Mouse (Mus musculus) lung, embryonic 14.5 days (tissue): Measurements from ENCODE around the gene Pop5. TPM values are rescaled to one million over a fixed set of nuclear protein-coding genes. Genes with fewer than 3 reads are reported as not detected.

Experiments
- ATAC-seq: fragments of 200-750 bp; cut with Nextera tagmentation; 2 replicates; pipeline ENCODE4 v1.8.0; 2017; ENCODE audit warnings: mild to moderate bottlenecking, moderate TSS enrichment, moderate library complexity; ENCODE audit not compliant: insufficient read depth
- DNase-seq: peaks from one replicate; pipeline ENCODE4 v3.0.0-alpha.2; 2015
- H3K27ac ChIP-seq: fragments of 300-500 bp; sonication (generic); 2 replicates; pipeline ENCODE4 v1.5.1; 2014; ENCODE audit warnings: low read depth, mild to moderate bottlenecking, moderate library complexity
- H3K27me3 ChIP-seq: fragments of 300-500 bp; sonication (generic); 2 replicates; pipeline ENCODE4 v1.6.1; 2014; ENCODE audit warnings: low read length, control low read depth; ENCODE audit not compliant: insufficient read depth
- H3K36me3 ChIP-seq: fragments of 300-500 bp; sonication (generic); 2 replicates; pipeline ENCODE4 v1.6.1; 2014; ENCODE audit warnings: control low read depth; ENCODE audit not compliant: insufficient read depth
- H3K4me1 ChIP-seq: fragments of 300-500 bp; sonication (generic); 2 replicates; pipeline ENCODE4 v1.6.1; 2014; ENCODE audit warnings: antibody characterized with exemption, control low read depth; ENCODE audit not compliant: insufficient read depth
- H3K4me2 ChIP-seq: fragments of 300-500 bp; sonication (generic); 2 replicates; pipeline ENCODE4 v1.6.1; 2014; ENCODE audit warnings: mild to moderate bottlenecking
- H3K4me3 ChIP-seq: fragments of 300-500 bp; sonication (generic); 2 replicates; pipeline ENCODE4 v1.5.1; 2014; ENCODE audit warnings: low read depth, low read length
- H3K9ac ChIP-seq: fragments of 300-500 bp; sonication (generic); 2 replicates; pipeline ENCODE4 v1.6.1; 2014
- H3K9me3 ChIP-seq: fragments of 300-500 bp; sonication (generic); 2 replicates; pipeline ENCODE4 v1.6.1; 2016; ENCODE audit warnings: low read depth, low read length, control low read depth
- CTCF ChIP-seq: IDR thresholded peaks from 2 replicates; pipeline ENCODE4 v1.5.1; 2016; ENCODE audit warnings: antibody characterized with exemption, low read depth
- WGBS: fragments of 180-500 bp; shearing (Covaris S2); extraction: QIAGEN DNeasy Blood & Tissue Kit; methylation state at CpG from one replicate; pipeline ENCODE4 v1.1.7; 2014; 5-methylcytosine and 5-hydroxymethylcytosine counted together
- polyA plus RNA-seq: library from polyadenylated mRNA; unstranded; fragments of >200 nt; fragmentation: Nextera tagmentation; extraction: Ambion mirVana; gene quantifications from 2 replicates; pipeline ENCODE4 v1.2.1, GENCODE M21; 2014

Gene Pop5
- polyA plus RNA-seq, 1 experiment from 2014 or later = 111 TPM

DNA sequence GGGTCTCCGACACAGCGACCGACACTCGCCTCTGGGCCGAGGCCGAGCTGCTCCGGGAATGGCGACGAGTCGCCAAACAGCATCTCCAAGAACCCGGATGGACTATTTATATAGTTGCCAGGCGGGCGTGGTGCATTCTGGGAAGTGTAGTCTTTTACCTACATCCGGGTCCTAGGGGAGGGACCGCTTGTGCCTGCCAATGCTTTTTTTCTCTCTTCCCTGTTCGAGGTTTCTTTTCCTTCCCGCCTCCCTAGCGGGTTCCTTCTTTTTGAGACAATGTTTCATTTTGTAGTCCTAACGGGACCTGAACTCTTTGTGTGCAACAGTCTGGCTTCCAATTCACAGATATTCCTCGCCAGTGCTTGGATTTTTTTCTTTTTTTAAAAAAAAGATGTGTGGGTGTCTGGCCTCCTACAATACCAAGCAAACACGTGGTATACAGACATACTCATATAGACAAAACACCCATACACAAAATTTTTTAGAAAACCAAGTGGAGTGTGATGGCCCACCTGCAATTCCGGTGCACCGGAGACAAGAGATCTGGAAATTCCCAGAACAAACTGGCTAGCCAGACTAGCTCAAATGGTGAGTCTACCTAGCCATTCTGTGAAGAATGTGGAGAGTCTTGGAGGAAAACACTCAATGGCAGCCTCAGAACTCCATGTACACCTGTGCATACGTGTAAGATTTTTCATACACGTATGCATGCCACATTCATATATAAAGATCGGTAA lies 37.3 kb downstream of the Pop5 start, which contains the start of gene Rnf10:
Rnf10 (minus strand) TSS at position 87 of the 737 bp plus-strand sequence.
- Histone ChIP-seq H3K4me1 (no peaks in the 10 kb centered on the region; the same call in 1 of the 2 replicates), H3K4me2 (peak within 1 kb of the TSS; percentile 82), H3K9ac (peak within 1 kb of the TSS; percentile 96), H3K27me3 (no peaks in the 10 kb centered on the region), H3K36me3 (peaks cover 12% of the 10 kb centered on the region; the same call in 1 of the 2 replicates), H3K27ac (peak within 1 kb of the TSS; percentile 82), H3K4me3 (peak within 1 kb of the TSS; percentile 98), H3K9me3 (no peaks in the 10 kb centered on the region)
- DNase-seq (peak; percentile 99), ATAC-seq (peak; percentile 91)
- WGBS = 11% methylated on average over 26 of the region's 26 CpGs
- no peak for TF ChIP-seq CTCF

DNA sequence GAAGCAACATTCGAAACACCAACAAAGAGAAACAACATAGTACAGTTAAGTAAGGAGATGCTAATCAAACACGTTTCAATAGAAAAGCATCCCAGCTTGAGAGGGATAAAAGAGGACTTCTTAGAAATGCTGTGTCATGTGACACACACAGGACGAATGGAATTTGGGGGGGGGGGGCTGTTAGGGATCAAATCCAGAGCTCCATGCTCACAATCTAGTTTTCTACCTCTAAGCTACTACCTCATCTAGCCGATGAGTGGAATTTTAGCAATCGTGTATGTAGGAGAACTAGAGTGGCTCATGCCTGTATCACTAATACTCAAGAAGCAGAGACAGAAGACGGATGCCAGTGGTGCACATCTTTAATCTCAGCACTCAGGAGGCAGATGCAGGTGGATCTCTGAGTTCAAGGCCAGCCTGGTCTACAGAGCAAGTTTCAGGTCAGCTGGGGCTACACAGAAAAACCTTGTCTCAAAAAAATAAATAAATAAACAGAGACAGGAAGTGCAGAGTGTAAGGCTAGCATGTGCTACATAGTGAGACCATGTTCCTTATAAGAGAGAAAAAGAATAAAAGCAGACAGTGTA lies 38.0 kb downstream of the Pop5 start:
- Histone ChIP-seq H3K36me3 (0 out of 2 replicates have a peak, but pooled peaks cover 6% of the 10 kb centered on the region), H3K4me1 (no peaks in the 10 kb centered on the region; the same call in 1 of the 2 replicates), H3K4me3 (no peak overlapping the region; the same call in 1 of the 2 replicates), H3K4me2 (peak overlapping the region; percentile 82), H3K27ac (peak overlapping the region; percentile 74; the same call in 1 of the 2 replicates), H3K27me3 (no peaks in the 10 kb centered on the region), H3K9me3 (no peaks in the 10 kb centered on the region), H3K9ac (peak overlapping the region; percentile 96; the same call in 1 of the 2 replicates)
- no peak for TF ChIP-seq CTCF
- 67% methylated on average over 6 of the region's 6 CpGs for WGBS
- DNase-seq (no peak), ATAC-seq (no peak)

DNA sequence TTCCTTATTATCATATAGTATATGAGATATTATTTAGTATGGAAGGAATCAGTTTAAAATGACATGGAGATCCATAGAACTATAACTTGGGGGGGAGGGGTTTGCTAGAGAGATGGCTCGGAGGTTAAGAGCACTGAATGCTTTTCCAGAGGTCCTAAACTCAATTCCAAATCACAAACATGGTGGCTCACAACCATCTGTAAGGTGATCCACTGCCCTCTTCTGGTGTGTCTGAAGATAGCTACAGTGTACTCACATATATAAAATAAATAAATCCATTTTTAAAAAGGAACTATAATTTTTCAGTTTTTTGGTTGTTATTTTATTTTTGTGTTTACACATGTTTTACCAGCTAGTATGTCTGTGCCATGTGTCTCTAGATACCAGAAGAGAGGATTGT lies 38.7 kb downstream of the Pop5 start:
- Histone ChIP-seq H3K36me3 (0 out of 2 replicates have a peak, but pooled peaks cover 3% of the 10 kb centered on the region), H3K9ac (no peak overlapping the region), H3K4me3 (no peak overlapping the region), H3K4me1 (no peaks in the 10 kb centered on the region; the same call in none of the 2 replicates), H3K27ac (no peak overlapping the region), H3K4me2 (no peak overlapping the region), H3K9me3 (no peaks in the 10 kb centered on the region), H3K27me3 (no peaks in the 10 kb centered on the region)
- 78% methylated on average over 1 of the region's 1 CpGs for WGBS
- ATAC-seq (no peak), DNase-seq (no peak)
- TF ChIP-seq CTCF = peak; percentile 18; the same call in 1 of the 2 replicates

DNA sequence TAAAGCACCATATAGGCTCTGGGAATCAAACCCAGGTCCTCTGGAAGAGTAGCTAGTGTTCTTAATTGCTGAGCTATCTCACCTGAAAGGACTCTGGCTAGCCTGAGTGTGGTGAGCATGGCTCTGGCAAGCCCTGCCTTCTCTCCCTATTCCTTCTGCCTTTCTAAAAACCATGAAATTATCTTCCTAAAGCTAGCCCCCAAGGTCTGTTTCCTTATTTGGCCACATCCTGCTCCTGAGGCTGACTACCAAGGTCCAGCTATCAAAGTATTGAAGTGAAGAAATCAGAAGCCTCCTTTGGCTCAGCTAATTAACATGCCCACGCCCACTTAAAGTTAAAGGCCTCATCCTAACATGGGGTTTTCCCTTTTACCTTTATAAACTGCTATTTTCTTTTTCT lies 39.1 kb downstream of the Pop5 start:
- no peak for ATAC-seq
- DNase-seq = no peak
- H3K9me3 ChIP-seq = no peaks in the 10 kb centered on the region
- no peak overlapping the region for H3K9ac ChIP-seq
- no peak overlapping the region for H3K27ac ChIP-seq
- H3K27me3 ChIP-seq = no peaks in the 10 kb centered on the region
- 76% methylated on average over 1 of the region's 1 CpGs for WGBS
- H3K36me3 ChIP-seq = no peaks in the 10 kb centered on the region
- H3K4me3 ChIP-seq = no peak overlapping the region
- no peak for TF ChIP-seq CTCF
- H3K4me1 ChIP-seq = no peaks in the 10 kb centered on the region; the same call in none of the 2 replicates
- H3K4me2 ChIP-seq = no peak overlapping the region

DNA sequence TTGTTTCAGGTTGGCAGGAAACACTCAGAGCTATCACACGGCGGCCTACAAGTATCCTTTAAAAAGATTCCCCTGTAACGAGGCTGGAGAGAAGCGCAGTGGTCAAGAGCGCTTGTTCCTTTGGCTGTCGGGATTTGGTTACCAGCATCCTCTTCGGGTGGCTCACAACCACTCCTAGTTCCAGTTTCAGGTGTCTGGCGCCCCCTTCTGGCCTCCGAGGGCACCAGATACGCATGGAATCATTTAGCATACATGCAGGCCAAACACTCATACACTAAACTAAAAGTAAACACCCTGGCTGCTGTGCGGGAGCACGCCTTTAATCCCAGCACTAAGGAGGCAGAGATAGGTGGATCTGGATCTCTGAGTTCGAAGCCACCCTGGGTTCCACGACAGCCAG lies 40.4 kb downstream of the Pop5 start:
- no peak for ATAC-seq
- H3K27me3 ChIP-seq = no peaks in the 10 kb centered on the region
- H3K36me3 ChIP-seq = no peaks in the 10 kb centered on the region
- 32% methylated on average over 14 of the region's 14 CpGs for WGBS
- no peak overlapping the region for H3K4me2 ChIP-seq
- H3K9me3 ChIP-seq = no peaks in the 10 kb centered on the region
- H3K27ac ChIP-seq = no peak overlapping the region
- no peak overlapping the region for H3K4me3 ChIP-seq
- H3K9ac ChIP-seq = no peak overlapping the region
- DNase-seq = peak; percentile 64
- peaks cover 5% of the 10 kb centered on the region for H3K4me1 ChIP-seq
- peak; percentile 64 for TF ChIP-seq CTCF

DNA sequence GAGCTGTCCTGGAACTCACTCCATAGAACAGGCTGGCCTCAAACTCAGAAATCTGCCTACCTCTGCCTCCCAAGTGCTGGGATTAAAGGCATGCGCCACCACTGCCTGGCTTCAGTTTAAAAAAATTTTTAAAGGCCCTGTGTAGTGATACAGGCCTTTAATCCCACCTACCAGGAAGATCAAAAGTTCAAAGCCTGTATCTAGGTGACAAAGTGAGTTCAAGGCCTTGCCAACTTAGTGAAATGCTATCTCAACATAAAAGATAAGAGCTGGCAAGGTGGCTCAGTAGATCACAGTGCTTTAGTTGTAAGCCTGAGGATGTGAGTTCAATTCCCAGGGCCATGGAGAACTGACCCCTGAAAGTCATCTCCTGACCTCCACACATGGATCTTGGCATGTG lies 42.4 kb downstream of the Pop5 start:
- Histone ChIP-seq H3K4me1 (peaks cover 5% of the 10 kb centered on the region), H3K27ac (no peak overlapping the region)

DNA sequence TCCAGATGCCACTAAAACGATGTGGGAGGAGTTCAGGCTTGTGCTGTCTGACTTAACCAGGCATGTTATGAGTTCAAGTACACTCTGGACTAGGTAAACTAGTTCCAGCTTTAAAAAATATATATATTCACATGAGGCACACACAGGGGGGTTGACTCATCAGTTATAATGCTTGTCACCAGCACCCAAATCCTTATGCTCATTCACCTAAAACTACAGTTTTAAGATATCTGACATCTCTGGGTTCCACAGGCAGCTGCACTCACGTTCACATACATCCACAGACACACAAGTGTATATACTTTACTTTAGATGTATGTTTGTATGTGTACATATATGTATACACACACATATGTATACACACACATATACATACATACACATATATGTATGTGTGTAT lies 43.1 kb downstream of the Pop5 start:
- Histone ChIP-seq H3K4me3 (no peak overlapping the region), H3K36me3 (peaks cover 10% of the 10 kb centered on the region; the same call in 1 of the 2 replicates), H3K9me3 (no peaks in the 10 kb centered on the region), H3K4me2 (no peak overlapping the region), H3K27ac (no peak overlapping the region), H3K27me3 (no peaks in the 10 kb centered on the region), H3K4me1 (peaks cover 5% of the 10 kb centered on the region), H3K9ac (no peak overlapping the region)
- TF ChIP-seq CTCF = no peak
- WGBS = 52% methylated on average over 2 of the region's 2 CpGs
- DNase-seq (no peak), ATAC-seq (no peak)

More for the DNA sequence above, 42.4 kb downstream of the Pop5 start:
- no peak overlapping the region for H3K4me2 ChIP-seq
- no peaks in the 10 kb centered on the region for H3K27me3 ChIP-seq
- no peak for ATAC-seq
- no peak overlapping the region for H3K4me3 ChIP-seq
- 68% methylated on average over 1 of the region's 1 CpGs for WGBS
- TF ChIP-seq CTCF = no peak
- H3K9ac ChIP-seq = no peak overlapping the region
- H3K9me3 ChIP-seq = no peaks in the 10 kb centered on the region
- peaks cover 3% of the 10 kb centered on the region; the same call in 1 of the 2 replicates for H3K36me3 ChIP-seq
- DNase-seq = no peak
